ENCODE assay signal across 27 mouse cellular contexts in genomic region chr6:137509341-137510045, GRCm38 (mm10).
DNase-seq lines count a peak whose midpoint lies in the region; ATAC-seq lines count a peak whose summit lies in the region.
"Had no signal": no experiment of that assay in that cellular context is flagged by ENCODE, and none has a peak within 500 bp of the region (broad histone marks: within the 10 kb centered on the region; RNA-seq: fewer than 3 reads in every experiment).

No protein-coding gene starts in this region.

- 82% methylated on average over 14 of the region's 14 CpGs for WGBS in midbrain, embryonic 11.5 days
- 73% methylated on average over 14 of the region's 14 CpGs for WGBS in midbrain, embryonic 16.5 days
- 76% methylated on average over 14 of the region's 14 CpGs for whole genome bisulfite sequencing in hindbrain, embryonic 16.5 days

- no peak overlapping the region for H3K4me2 ChIP-seq in midbrain, embryonic 11.5 days
- no peak overlapping the region for H3K4me2 ChIP-seq in midbrain, embryonic 16.5 days (ENCODE audit: low read length)
- H3K4me2 ChIP-seq in hindbrain, embryonic 16.5 days (ENCODE audit: low read length): no peak overlapping the region
- H3K4me2 ChIP-seq: forebrain, embryonic 13.5 days; heart, embryonic 13.5 days; hindbrain, embryonic 14.5 days had no signal

- no peak overlapping the region for H3K4me3 ChIP-seq in midbrain, embryonic 11.5 days (ENCODE audit: low read depth, low read length)
- H3K4me3 ChIP-seq in midbrain, embryonic 16.5 days (ENCODE audit: low read depth, low read length): no peak overlapping the region
- no peak overlapping the region for H3K4me3 ChIP-seq in hindbrain, embryonic 16.5 days (ENCODE audit: low read length)
- H3K4me3 ChIP-seq: forebrain, embryonic 10.5 days; forebrain, embryonic 13.5 days; heart, embryonic 10.5 days; heart, embryonic 13.5 days had no signal

- peak; percentile 36 to 64 for DNase-seq in adrenal gland, adult (ENCODE audit: inconsistent age in 2 of 2, low spot score in 1 of 2)
- no peak for DNase-seq in adrenal gland, postnatal 25 days
- peak; percentile 69 for DNase-seq in heart, adult 11 months
- no peak for DNase-seq in heart, adult 8-10 months (ENCODE audit: low spot score)
- DNase-seq in midbrain, embryonic 11.5 days (ENCODE audit: low spot score, missing footprints): peak; percentile 45
- no peak for DNase-seq in retina, embryonic 14.5 days (ENCODE audit: low spot score)
- DNase-seq: B cell, adult 2 months; cerebellum, adult 18-20 months; cerebellum, adult 9-10 months; cerebellum, postnatal 14 days; gastrocnemius, postnatal 10 days; gastrocnemius, postnatal 36 days; heart, postnatal 10 days; heart, postnatal 36 days; kidney, adult 2 months had no signal

- no peak overlapping the region for H3K27ac ChIP-seq in midbrain, embryonic 11.5 days (ENCODE audit: low read depth, low read length)
- no peak overlapping the region for H3K27ac ChIP-seq in midbrain, embryonic 16.5 days (ENCODE audit: low read length)
- no peak overlapping the region for H3K27ac ChIP-seq in hindbrain, embryonic 16.5 days (ENCODE audit: low read depth, low read length)
- H3K27ac ChIP-seq: forebrain, embryonic 10.5 days; forebrain, embryonic 13.5 days; heart, embryonic 10.5 days; heart, embryonic 13.5 days; hindbrain, embryonic 14.5 days had no signal

- no peak for ATAC-seq in midbrain, embryonic 11.5 days (ENCODE audit: low FRiP score)
- ATAC-seq in midbrain, embryonic 16.5 days: no peak
- ATAC-seq in hindbrain, embryonic 16.5 days: no peak
- ATAC-seq: forebrain, embryonic 13.5 days; forebrain, embryonic 16.5 days; intestine, postnatal 0 days; Patski had no signal

- H3K36me3 ChIP-seq in midbrain, embryonic 11.5 days (ENCODE audit: control insufficient read depth, insufficient read depth, low read length): no peaks in the 10 kb centered on the region
- H3K36me3 ChIP-seq in midbrain, embryonic 16.5 days (ENCODE audit: control insufficient read depth, insufficient read depth, low read length): peaks cover 11% of the 10 kb centered on the region; the same call in 1 of the 2 replicates
- peaks cover 5% of the 10 kb centered on the region; the same call in 1 of the 2 replicates for H3K36me3 ChIP-seq in hindbrain, embryonic 16.5 days (ENCODE audit: control insufficient read depth, insufficient read depth, low read length)
- H3K36me3 ChIP-seq: forebrain, embryonic 10.5 days; G1E had no signal

- no peaks in the 10 kb centered on the region for H3K4me1 ChIP-seq in midbrain, embryonic 11.5 days (ENCODE audit: control insufficient read depth, insufficient read depth, low read length)
- no peaks in the 10 kb centered on the region for H3K4me1 ChIP-seq in midbrain, embryonic 16.5 days (ENCODE audit: control insufficient read depth, insufficient read depth, low read length)
- no peaks in the 10 kb centered on the region for H3K4me1 ChIP-seq in hindbrain, embryonic 16.5 days (ENCODE audit: control insufficient read depth, insufficient read depth, low read depth, low read length)
- H3K4me1 ChIP-seq: forebrain, embryonic 10.5 days; forebrain, embryonic 13.5 days had no signal

- H3K9me3 ChIP-seq in midbrain, embryonic 11.5 days (ENCODE audit: control insufficient read depth, low read length): no peaks in the 10 kb centered on the region
- no peaks in the 10 kb centered on the region for H3K9me3 ChIP-seq in midbrain, embryonic 16.5 days (replicated peaks; ENCODE audit: control insufficient read depth, low read length, poor library complexity, severe bottlenecking)
- no peaks in the 10 kb centered on the region for H3K9me3 ChIP-seq in hindbrain, embryonic 16.5 days (ENCODE audit: control insufficient read depth, low read length)
- H3K9me3 ChIP-seq: forebrain, embryonic 10.5 days; forebrain, embryonic 13.5 days; heart, embryonic 10.5 days; heart, embryonic 13.5 days had no signal

- H3K9ac ChIP-seq in midbrain, embryonic 11.5 days (ENCODE audit: low read length): no peak overlapping the region
- no peak overlapping the region for H3K9ac ChIP-seq in midbrain, embryonic 16.5 days (ENCODE audit: low read depth, low read length)
- H3K9ac ChIP-seq in hindbrain, embryonic 16.5 days (ENCODE audit: low read depth, low read length): no peak overlapping the region
- H3K9ac ChIP-seq: forebrain, embryonic 13.5 days; heart, embryonic 13.5 days; hindbrain, embryonic 14.5 days had no signal

- H3K27me3 ChIP-seq in midbrain, embryonic 11.5 days (ENCODE audit: control insufficient read depth, insufficient read depth, low read length): no peaks in the 10 kb centered on the region
- H3K27me3 ChIP-seq in midbrain, embryonic 16.5 days (ENCODE audit: control insufficient read depth, insufficient read depth, low read depth, low read length): no peaks in the 10 kb centered on the region
- no peaks in the 10 kb centered on the region for H3K27me3 ChIP-seq in hindbrain, embryonic 16.5 days (replicated peaks; ENCODE audit: control insufficient read depth, insufficient read depth, low read length)
- H3K27me3 ChIP-seq: CH12.LX; forebrain, embryonic 13.5 days; heart, embryonic 13.5 days; Patski had no signal

Comparison
In these comparisons a context has a peak if more than half of its experiments do, and no peak if none do; other contexts are left out.
1. DNase-seq: peak in adrenal gland, adult (2 of 2), heart, adult 11 months (single experiment) and midbrain, embryonic 11.5 days (single experiment); none in adrenal gland, postnatal 25 days (single experiment), heart, adult 8-10 months (single experiment) and retina, embryonic 14.5 days (single experiment).